Mouse (Mus musculus): ENCODE measurements around the gene B230307C23Rik.
"Not testable (repeated sequence)": the region's sequence is repeated elsewhere in the genome, so short reads cannot be mapped to it uniquely, and the experiment has no call there.

Gene B230307C23Rik

GRCm38 (mm10) chr16:97996616-97997382 is at the start of gene B230307C23Rik:
Gene B230307C23Rik, plus strand, starts transcription at chr16:97997315.
- in situ Hi-C loops (cut with MboI; ENCODE audit: low sequenced_read_pairs), result no loop called here

GRCm38 (mm10) chr16:97948836-97949235 is 48.3 kb upstream of the B230307C23Rik start:
- in situ Hi-C loops (cut with MboI; ENCODE audit: low sequenced_read_pairs), result no loop called here

DNA sequence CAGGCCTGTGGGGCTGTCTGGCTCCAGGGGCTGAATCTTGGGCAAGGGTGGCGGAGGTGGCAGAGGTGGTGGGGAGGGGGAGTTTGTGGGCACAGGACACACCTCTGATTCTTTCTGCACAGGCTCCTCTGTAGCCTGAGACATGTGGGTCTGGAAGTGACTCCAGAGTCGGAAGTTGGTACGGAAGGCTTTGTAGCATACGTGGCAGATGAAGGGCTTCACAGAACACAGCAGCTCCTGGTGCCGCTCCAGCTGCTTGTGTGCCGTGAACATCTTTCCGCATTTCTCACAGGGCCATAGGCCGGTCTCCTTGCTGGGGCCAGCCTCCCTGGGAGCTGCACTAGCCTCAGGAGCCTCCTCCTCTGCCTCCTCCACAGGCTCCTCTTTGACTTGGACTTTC is 47.1 kb upstream of the B230307C23Rik start:
- in situ Hi-C loops (cut with MboI; ENCODE audit: low sequenced_read_pairs), result no loop called here

DNA sequence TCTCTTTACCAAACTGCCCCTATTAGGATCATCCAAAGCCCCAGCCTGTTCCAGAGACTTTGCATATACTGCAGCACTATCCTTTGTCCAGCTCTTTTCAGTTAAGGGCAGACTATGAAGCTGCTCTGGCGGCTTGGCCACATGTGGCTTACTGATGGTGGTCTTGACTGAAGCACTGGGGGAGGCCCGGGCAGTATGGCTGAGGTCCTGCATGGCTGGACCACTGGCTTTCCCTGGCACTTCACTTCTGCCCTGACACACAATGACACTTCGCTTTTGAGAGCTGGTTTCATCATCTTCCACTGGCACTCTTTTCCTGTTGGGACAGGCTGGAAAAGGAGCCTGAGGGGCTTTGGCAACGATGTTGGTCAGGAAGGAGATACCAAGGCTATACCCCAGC is 44.7 kb upstream of the B230307C23Rik start:
- in situ Hi-C loops (cut with MboI; ENCODE audit: low sequenced_read_pairs), result no loop called here

DNA sequence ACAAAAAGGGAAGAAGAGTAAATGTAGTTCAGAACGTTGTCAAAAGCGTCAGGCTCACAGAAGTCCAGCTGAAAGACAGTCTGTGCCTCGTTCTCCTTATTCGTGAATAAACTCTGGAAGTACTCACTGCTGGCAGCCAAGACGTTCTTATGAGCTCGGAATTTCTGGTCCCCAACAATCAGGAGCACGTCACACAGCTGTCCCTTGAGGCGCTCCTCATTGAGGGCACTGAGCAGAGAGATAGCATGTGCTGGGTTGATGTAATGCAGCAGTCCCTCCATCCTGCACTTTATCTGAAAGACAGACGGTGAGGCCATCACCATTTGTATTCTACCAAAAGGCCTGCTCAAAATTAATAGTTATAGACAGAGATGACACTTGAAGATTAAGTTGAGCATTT is 44.3 kb upstream of the B230307C23Rik start:
- in situ Hi-C loops (cut with MboI; ENCODE audit: low sequenced_read_pairs), result no loop called here

GRCm38 (mm10) chr16:97953300-97953699 is 43.8 kb upstream of the B230307C23Rik start:
- in situ Hi-C loops (cut with MboI; ENCODE audit: low sequenced_read_pairs), result no loop called here

- in situ Hi-C loops (cut with MboI; ENCODE audit: low sequenced_read_pairs), result no loop called here
Measured at GRCm38 (mm10) chr16:97956011-97956410, 41.1 kb upstream of the B230307C23Rik start.

DNA sequence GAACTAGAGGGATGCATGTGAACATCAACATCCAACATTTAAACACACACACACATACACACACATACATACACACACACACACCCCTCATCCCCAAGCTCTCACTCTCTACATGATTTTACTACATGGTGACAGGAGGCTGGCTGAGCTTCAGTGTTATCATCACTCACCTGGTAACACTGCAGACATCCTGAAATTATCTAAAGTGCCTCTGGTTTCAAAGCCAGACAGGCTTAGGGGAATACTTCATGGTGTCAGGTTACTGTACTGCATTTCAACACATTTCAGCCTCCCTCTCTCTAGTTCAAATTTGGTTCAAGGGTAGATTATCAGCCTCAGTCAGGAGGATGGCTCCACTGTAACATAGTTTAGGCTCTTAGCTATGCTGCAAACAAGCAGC is 39.5 kb upstream of the B230307C23Rik start:
- in situ Hi-C loops (cut with MboI; ENCODE audit: low sequenced_read_pairs), result no loop called here

- in situ Hi-C loops (cut with MboI; ENCODE audit: low sequenced_read_pairs), result no loop called here
Measured at GRCm38 (mm10) chr16:97958401-97958973, 38.6 kb upstream of the B230307C23Rik start.

DNA sequence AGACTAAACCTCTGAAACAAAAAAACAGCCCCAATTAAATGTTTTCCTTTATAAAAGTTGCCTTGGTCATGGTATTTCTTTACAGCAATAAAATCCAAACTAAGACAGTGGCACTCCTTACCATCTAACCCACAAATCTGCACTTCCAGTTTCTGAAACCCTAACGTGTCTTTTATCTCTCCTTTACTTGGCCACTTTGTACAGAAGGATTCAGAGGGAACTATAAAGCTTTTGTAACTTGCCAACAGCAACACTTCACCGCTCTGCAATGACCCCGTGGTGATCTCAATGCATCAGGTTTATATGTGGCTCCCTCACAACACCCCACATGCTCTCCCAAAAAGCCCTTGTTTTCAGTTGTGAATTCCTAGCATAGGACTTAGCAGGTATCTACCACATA is 36.8 kb upstream of the B230307C23Rik start:
- in situ Hi-C loops (cut with MboI; ENCODE audit: low sequenced_read_pairs), result no loop called here

GRCm38 (mm10) chr16:97961381-97962150 is 35.5 kb upstream of the B230307C23Rik start:
- in situ Hi-C loops (cut with MboI; ENCODE audit: low sequenced_read_pairs), result no loop called here

DNA sequence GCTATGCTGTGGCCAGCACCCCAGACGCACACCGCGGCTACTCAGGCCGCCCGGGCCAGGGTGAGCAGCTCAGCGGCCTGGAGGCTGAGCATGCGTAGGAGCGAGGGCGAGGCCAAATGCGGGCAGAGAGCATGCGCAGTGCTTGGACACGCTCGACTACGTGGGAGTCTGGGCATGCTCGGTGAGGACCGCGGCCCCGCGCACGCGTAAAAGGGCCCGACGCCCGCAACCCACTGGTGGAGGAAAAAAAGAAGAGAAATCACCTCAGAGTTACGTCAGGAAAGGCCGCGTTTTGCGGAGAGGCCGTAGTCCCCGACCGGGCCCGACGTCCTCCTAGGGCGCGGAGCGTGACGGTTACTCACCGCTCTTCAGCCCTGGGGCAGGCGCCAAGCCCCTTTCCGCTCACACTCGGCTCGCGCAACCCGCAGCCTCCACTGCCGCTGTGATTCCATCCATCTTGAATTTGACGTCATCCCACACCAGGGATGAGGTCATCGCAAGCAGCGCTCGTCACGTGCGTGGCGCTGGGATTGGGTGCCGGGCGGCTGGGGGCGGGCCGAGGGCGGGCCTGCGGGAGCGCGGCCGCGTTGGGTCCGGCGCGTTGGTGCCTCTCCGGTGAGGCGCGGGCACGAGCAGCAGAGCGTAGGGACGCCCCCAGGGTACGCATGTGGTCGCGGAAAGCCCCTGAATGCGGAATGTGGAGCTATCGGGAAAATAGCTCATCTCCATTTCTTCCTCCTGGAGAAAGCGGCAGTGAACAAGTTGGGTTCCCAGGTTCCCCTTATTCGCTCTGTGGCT is 34.8 kb upstream of the B230307C23Rik start, which contains the start of the genes C2cd2 and Zbtb21:
C2cd2 (minus strand) TSS at position 448 of the 798 bp plus-strand sequence.
Zbtb21 (minus strand) TSS at position 472 of the 798 bp plus-strand sequence.
- in situ Hi-C loops (cut with MboI; ENCODE audit: low sequenced_read_pairs), result no loop called here

DNA sequence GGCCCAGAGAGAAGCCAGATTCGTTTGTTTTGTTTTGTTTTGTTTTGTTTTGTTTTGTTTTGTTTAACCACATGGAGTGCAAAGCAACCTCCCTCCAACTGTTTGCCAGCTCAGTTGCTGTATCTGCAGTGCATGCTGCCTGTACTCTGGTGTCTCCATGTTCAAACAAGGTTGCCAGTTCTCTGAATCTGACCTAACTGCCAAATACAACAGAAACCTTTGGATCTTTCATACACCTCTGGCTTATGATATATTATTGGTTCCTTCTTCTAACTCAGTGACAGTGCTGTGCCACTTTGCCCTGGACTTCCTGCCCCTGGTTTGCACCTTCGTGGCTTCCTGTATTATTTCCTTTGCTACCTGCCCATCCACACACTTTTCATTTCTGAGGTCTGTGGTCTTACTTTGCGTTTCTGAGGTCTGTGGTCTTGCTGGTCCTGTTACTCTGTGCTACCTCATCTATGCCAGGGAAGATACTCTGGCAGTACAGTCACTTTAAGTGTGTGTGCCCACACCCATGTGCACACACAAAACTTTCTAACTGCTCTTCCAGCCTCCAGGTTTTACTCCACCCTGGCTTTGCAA is 33.1 kb upstream of the B230307C23Rik start:
- in situ Hi-C loops (cut with MboI; ENCODE audit: low sequenced_read_pairs), result no loop called here

GRCm38 (mm10) chr16:97977277-97977676 is 19.8 kb upstream of the B230307C23Rik start:
- in situ Hi-C loops (cut with MboI; ENCODE audit: low sequenced_read_pairs), result no loop called here

DNA sequence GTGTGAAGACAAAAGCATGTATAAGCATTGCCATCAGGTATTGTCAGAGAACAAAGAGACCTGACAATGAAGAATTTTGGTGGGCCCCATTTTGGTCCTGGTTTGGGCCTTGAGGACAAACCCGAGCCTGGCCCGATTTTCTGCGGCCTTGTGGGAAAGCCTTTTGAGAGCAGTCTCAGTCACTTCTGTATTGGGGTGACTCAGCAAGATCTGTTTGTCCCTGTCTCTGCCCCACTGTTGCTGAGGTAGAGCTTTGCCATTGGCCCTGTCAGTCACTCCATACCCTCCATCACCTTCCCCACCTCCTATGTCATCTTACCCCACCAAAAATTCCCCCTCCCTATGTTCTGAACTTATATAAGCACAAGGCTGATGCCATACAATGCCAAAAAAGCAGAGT is 19.4 kb upstream of the B230307C23Rik start:
- in situ Hi-C loops (cut with MboI; ENCODE audit: low sequenced_read_pairs), result no loop called here

DNA sequence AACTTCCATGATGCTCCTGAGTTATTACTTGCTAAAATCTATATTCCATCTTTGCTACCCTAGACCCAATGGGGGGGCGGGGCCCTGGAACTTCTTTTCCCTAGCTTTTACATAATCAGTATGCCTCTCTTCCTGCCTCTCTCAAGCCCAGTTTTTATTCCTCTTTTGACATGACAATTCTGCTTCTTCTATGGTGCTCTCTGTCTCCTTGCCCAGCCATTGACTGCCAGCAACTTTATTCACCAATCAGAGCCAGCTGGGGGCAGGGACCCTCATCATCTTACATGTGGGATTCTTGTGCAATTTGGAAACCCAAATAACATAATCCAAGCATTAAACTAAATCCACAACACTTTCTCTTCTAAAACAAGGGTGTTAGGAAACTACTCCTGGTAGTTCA is 15.8 kb upstream of the B230307C23Rik start:
- in situ Hi-C loops (cut with MboI; ENCODE audit: low sequenced_read_pairs), result no loop called here

DNA sequence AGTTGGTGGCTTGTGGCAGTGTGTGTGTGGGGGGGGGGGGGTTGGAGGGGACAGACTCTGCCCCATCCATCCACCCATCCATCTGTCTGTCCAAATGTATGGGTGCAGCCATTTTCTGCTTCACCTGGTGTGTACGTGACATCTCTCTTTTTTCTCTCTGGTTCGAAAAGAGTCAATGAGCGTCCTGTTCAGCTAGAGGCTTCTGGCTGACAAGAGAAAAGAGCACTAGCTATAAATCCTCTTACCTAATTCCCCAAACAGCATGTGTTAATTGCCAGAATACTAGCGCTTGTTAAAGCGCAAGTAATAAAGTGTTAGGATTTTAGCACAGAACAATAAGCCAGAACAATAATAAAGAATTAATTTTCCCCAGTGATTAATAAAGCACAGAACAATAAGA is 12.5 kb upstream of the B230307C23Rik start:
- in situ Hi-C loops (cut with MboI; ENCODE audit: low sequenced_read_pairs), result no loop called here

DNA sequence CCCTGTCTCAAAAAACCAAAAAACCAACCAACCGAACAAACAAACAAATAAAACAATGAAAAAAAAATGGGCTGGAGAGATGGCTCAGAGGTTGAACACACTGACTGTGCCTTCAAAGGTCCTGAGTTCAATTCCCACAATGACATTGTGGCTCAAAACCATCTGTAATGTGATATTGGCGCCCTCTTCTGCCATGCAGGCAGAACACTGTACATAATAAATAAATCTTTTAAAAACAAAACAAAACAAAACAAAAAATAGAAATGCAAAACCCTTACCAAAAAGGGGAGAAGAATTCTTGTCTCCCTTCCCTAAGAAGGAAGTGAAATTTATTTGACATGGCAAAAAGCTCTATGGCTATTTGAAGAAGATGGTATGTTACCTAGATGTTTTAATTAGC is 5.6 kb upstream of the B230307C23Rik start:
- in situ Hi-C loops (cut with MboI; ENCODE audit: low sequenced_read_pairs), result no loop called here

- in situ Hi-C loops (cut with MboI; ENCODE audit: low sequenced_read_pairs), result not testable (repeated sequence)
Measured at GRCm38 (mm10) chr16:97992477-97992876, 4.6 kb upstream of the B230307C23Rik start.

- in situ Hi-C loops (cut with MboI; ENCODE audit: low sequenced_read_pairs), result no loop called here
Measured at GRCm38 (mm10) chr16:97995849-97996615, 1.1 kb upstream of the B230307C23Rik start.
